Mouse (Mus musculus) intestine, embryonic 15.5 days (tissue): ENCODE measurements around the gene Sh3bgrl2. TPM values are rescaled to one million over a fixed set of nuclear protein-coding genes. Genes with fewer than 3 reads are reported as not detected.
A peak's percentile ranks its signal among the peaks of the same experiment; 100 is the strongest.

Experiments used
- ATAC-seq: fragments of 200-750 bp; cut with Nextera tagmentation; 2 replicates; pipeline ENCODE4 v1.8.0; 2017; ENCODE audit warnings: moderate TSS enrichment, moderate library complexity
- H3K27ac ChIP-seq: fragments of 300-500 bp; sonication (generic); 2 replicates; pipeline ENCODE4 v1.5.1; 2015; ENCODE audit warnings: mild to moderate bottlenecking, inconsistent platforms
- H3K27me3 ChIP-seq: fragments of 300-500 bp; sonication (generic); replicated peaks from 2 replicates; pipeline ENCODE4 v1.6.1; 2015; ENCODE audit warnings: inconsistent platforms
- H3K36me3 ChIP-seq: fragments of 300-500 bp; sonication (generic); 2 replicates; pipeline ENCODE4 v1.6.1; 2015; ENCODE audit warnings: inconsistent platforms
- H3K4me1 ChIP-seq: fragments of 300-500 bp; sonication (generic); replicated peaks from 2 replicates; pipeline ENCODE4 v1.6.1; 2015; ENCODE audit warnings: inconsistent platforms
- H3K4me2 ChIP-seq: fragments of 300-500 bp; sonication (generic); replicated peaks from 2 replicates; pipeline ENCODE4 v1.6.1; 2015; ENCODE audit warnings: mild to moderate bottlenecking, inconsistent platforms
- H3K4me3 ChIP-seq: fragments of 300-500 bp; sonication (generic); replicated peaks from 2 replicates; pipeline ENCODE4 v1.5.1; 2015; ENCODE audit warnings: inconsistent platforms
- H3K9ac ChIP-seq: fragments of 300-500 bp; sonication (generic); 2 replicates; pipeline ENCODE4 v1.6.1; 2015; ENCODE audit warnings: inconsistent platforms
- H3K9me3 ChIP-seq: fragments of 300-500 bp; sonication (generic); 2 replicates; pipeline ENCODE4 v1.6.1; 2016; ENCODE audit warnings: inconsistent platforms
- WGBS: fragments of 180-500 bp; shearing (Covaris S2); methylation state at CpG from one replicate; pipeline ENCODE4 v1.1.7; 2015; 5-methylcytosine and 5-hydroxymethylcytosine counted together
- polyA plus RNA-seq: library from polyadenylated mRNA; unstranded; fragments of >200 nt; fragmentation: Nextera tagmentation; extraction: Ambion mirVana; gene quantifications from 2 replicates; pipeline ENCODE4 v1.2.1, GENCODE M21; 2015

The Sh3bgrl2 gene
- polyA plus RNA-seq, 1 experiment from 2014 or later = 20.8 TPM

DNA sequence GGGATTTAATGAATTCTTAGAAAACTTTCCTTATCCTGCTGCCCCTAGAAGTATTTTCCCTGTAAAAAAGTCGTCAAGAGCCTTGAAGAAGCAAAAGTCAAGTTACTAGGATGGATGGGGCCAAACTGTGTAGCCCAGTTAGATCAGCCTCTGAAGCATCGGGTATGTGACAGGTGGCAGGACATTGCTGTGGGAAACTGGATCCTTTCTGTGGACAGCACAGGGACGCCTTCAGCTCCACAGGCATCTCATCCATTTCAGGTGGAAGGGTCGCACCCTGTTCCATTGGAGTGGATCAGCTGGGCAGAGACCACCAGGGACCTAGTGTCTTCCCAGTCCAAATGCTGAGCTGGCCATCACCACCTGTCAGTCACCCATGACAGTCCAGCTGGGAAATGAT lies 30.9 kb downstream of the Sh3bgrl2 start:
- ATAC-seq = no peak
- Histone ChIP-seq H3K4me2 (no peak overlapping the region), H3K27ac (no peak overlapping the region), H3K27me3 (no peaks in the 10 kb centered on the region), H3K9ac (no peak overlapping the region), H3K36me3 (no peaks in the 10 kb centered on the region), H3K9me3 (no peaks in the 10 kb centered on the region), H3K4me3 (no peak overlapping the region), H3K4me1 (no peaks in the 10 kb centered on the region)
- 82% methylated on average over 4 of the region's 4 CpGs for WGBS

DNA sequence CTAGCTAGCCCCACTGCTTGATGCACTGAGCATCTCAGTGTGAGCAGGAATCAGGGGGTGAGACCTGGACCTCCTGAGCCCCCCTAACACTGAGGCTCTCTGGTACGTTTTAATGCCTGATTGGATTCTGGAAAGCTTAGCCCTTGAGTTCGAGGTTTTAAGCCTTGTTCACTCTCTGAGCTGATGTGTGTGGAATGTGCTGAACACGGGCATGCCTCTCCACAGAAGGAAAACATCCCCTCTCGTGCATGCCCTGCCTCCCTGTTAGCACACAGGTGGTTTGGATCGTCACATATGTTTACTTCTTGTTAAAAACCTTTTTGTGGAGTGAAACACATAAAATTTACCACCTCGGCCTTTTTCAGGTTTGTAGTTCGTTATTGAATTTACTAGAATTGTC lies 34.6 kb downstream of the Sh3bgrl2 start:
- Histone ChIP-seq H3K27me3 (no peaks in the 10 kb centered on the region), H3K4me3 (no peak overlapping the region), H3K9ac (no peak overlapping the region), H3K27ac (no peak overlapping the region), H3K9me3 (no peaks in the 10 kb centered on the region), H3K4me1 (no peaks in the 10 kb centered on the region), H3K4me2 (no peak overlapping the region), H3K36me3 (no peaks in the 10 kb centered on the region)
- ATAC-seq = no peak
- WGBS = 50% methylated on average over 7 of the region's 7 CpGs

DNA sequence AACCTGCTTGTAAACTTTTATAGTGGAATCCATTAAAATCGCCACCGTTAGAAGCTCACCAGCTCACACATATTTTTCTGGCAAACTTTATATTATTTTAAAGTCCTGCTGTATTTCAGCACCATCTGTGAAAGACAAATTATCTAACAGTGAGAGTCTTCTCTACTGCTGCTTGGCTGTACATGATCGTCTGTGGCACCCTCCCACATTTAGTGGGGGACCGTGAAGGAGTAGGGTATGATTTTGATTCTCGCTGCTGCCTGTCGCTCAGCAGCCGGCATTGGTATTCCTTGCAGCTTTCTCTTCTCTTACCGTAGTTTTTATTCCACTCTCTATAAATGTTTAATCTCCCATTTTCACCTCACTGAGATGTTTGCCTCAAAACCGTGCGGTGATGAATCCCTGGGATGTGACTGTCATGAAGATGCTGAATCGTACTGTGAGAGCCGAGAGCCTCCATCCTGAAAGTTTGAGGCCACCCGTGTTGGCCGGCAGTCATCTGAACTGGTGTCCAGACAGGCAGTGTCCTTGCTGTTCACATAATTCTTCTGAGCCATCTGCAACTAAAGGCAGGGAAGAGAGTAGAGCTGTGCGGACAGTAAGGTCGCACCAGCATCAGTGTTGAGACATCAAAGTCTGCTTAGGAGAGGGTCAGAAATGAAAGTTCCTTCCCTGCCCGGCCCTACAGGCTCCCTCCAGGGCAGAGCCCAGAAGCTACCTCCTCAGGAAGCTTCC lies 38.4 kb downstream of the Sh3bgrl2 start:
- no peaks in the 10 kb centered on the region for H3K36me3 ChIP-seq
- no peaks in the 10 kb centered on the region for H3K27me3 ChIP-seq
- no peaks in the 10 kb centered on the region for H3K9me3 ChIP-seq
- no peak for ATAC-seq
- H3K4me1 ChIP-seq = peaks cover 5% of the 10 kb centered on the region; the same call in 1 of the 2 replicates
- H3K4me3 ChIP-seq = no peak overlapping the region
- no peak overlapping the region for H3K4me2 ChIP-seq
- no peak overlapping the region for H3K27ac ChIP-seq
- H3K9ac ChIP-seq = no peak overlapping the region
- 82% methylated on average over 17 of the region's 17 CpGs for WGBS

DNA sequence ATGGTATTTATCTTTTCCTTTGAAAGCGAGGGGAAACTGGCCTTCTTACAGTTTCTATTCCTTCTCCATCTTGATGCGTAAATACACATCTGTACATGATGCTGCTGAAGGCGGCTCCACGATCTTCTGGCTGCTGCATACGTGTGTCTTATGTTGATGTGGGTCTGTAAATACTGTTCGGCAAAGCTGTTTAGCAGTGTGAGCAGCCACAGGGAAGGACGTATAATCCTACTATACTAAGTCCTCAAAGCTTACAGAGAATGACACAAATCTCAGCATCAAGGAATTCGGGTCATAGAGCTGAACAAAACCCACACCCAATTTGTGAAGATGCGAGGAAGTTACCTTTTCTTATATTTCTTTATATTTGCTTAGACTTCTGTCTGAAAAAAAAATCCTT lies 39.0 kb downstream of the Sh3bgrl2 start:
- no peaks in the 10 kb centered on the region for H3K36me3 ChIP-seq
- no peak overlapping the region for H3K4me3 ChIP-seq
- H3K4me1 ChIP-seq = peaks cover 5% of the 10 kb centered on the region; the same call in 1 of the 2 replicates
- ATAC-seq = no peak
- H3K9ac ChIP-seq = no peak overlapping the region
- no peaks in the 10 kb centered on the region for H3K27me3 ChIP-seq
- H3K9me3 ChIP-seq = no peaks in the 10 kb centered on the region
- WGBS = 86% methylated on average over 9 of the region's 9 CpGs
- H3K27ac ChIP-seq = no peak overlapping the region
- no peak overlapping the region for H3K4me2 ChIP-seq

DNA sequence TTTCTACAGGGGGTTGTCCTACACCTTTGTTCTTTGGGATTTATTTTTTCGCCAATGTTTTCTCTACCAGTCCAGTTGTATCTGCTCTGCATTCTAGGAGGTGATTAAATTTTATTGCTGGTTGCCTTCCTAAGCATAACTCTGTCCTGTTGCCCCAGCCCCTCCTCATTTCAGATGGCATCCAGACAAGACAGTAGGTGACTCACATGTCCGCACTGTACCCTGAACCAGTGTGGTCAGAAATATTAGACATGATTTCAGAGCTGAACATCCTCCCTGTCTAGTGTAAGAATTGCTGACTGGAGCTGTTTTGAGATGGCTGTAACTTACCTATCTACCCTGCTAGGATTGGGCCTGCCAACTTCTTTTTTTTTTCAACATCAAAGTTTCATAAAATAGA lies 40.9 kb downstream of the Sh3bgrl2 start:
- WGBS = 76% methylated on average over 2 of the region's 2 CpGs
- Histone ChIP-seq H3K4me1 (peaks cover 5% of the 10 kb centered on the region; the same call in 1 of the 2 replicates), H3K27me3 (no peaks in the 10 kb centered on the region), H3K4me3 (no peak overlapping the region), H3K27ac (no peak overlapping the region), H3K9me3 (no peaks in the 10 kb centered on the region), H3K9ac (no peak overlapping the region), H3K36me3 (no peaks in the 10 kb centered on the region), H3K4me2 (no peak overlapping the region)
- no peak for ATAC-seq

DNA sequence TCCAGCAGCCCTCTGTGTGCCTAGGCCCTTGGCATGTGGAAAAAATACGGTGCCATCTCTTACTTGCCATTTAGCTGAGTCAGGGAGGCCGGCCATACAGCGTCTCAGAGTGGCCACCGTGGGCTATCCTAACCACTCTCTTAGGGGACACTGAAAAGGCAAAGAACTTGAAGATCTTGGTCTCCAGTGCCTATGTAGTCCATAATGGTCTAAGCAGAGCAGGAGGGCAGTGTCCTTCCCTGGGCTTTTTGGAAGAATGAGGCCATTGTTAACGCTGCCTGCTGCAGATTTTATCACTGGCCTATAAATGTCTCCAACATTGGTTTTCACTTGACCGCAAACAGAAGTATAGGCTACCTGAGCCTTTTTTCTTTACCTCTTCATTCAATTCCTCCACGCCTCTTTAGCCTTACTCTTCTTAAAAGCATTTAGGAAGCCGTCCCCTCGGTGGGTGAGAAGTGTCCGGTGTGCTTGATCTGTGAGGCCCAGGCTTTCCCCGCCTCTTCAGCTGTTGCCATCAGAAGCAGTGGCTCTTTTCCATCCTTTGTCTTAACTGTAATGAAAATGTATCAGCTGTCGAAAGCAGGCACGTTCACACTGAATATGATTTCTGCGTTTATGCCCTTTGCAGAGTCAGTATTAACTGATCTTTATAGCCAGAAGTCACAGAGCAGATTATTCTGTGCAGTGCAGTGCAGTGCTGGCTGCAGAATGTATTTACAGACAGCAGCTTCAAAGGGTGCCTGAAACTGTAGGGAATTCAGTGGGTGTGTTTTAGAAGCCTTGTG lies 41.7 kb downstream of the Sh3bgrl2 start:
- no peak overlapping the region for H3K9ac ChIP-seq
- H3K36me3 ChIP-seq = no peaks in the 10 kb centered on the region
- no peak overlapping the region for H3K4me2 ChIP-seq
- no peaks in the 10 kb centered on the region for H3K27me3 ChIP-seq
- WGBS = 52% methylated on average over 14 of the region's 14 CpGs
- H3K9me3 ChIP-seq = no peaks in the 10 kb centered on the region
- H3K4me3 ChIP-seq = no peak overlapping the region
- no peak overlapping the region for H3K27ac ChIP-seq
- ATAC-seq = 0 out of 2 replicates have a peak, but pooled peaks have one; percentile 41
- peaks cover 5% of the 10 kb centered on the region; the same call in 1 of the 2 replicates for H3K4me1 ChIP-seq

DNA sequence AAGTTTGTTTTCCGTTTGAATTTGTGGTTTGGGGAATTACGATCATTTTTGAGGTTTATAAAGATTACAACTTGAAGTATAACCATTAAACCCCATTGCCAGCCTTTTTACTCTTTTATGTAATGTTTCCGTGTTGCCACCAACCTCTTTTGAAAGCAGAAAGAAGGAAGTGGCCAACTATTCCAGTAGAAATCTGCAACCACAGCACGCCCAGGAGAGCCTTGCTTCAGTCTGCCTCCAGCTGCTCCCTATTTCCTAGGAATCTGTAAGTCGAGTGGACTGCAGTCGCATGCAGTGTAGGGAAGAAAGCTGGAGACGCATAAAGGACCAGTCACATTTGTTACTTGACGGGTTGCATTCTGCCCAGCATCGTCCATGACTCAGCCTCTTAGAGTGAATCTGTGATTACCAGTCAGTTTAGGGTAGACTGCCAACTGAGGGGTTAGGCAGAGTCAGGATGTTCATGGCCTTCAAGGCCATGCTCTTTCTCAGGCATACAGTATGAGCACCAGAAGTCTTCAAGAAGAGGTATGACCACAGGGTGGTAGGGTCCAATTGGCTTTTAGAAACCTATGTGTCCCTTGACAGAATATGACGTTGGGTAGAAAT lies 43.8 kb downstream of the Sh3bgrl2 start:
- WGBS = 86% methylated on average over 10 of the region's 10 CpGs
- no peak for ATAC-seq
- H3K4me2 ChIP-seq = no peak overlapping the region
- H3K27ac ChIP-seq = no peak overlapping the region
- peaks cover 5% of the 10 kb centered on the region; the same call in 1 of the 2 replicates for H3K4me1 ChIP-seq
- H3K9me3 ChIP-seq = no peaks in the 10 kb centered on the region
- no peak overlapping the region for H3K4me3 ChIP-seq
- H3K9ac ChIP-seq = no peak overlapping the region
- H3K27me3 ChIP-seq = no peaks in the 10 kb centered on the region
- H3K36me3 ChIP-seq = no peaks in the 10 kb centered on the region

DNA sequence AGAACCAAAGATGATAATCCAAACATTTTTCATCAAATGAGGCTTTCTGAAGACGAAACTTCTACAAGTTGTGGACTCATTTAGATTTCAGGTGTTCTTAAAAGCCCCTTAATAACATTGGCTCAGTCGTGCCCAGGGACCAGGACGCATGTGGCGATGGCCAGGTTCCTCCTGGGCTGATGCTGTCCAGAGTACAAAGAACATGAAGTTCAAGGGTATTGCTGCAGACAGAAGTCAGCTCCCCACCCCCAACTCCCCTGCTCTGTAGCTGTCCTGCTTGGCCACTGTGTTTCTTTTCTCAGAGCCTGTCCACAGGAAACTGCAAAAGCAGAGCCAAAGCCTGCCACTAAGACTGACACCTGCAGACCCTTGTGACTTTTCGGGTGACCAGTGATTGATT lies 45.7 kb downstream of the Sh3bgrl2 start:
- Histone ChIP-seq H3K27ac (no peak overlapping the region), H3K9me3 (no peaks in the 10 kb centered on the region), H3K27me3 (no peaks in the 10 kb centered on the region), H3K4me2 (no peak overlapping the region), H3K4me3 (no peak overlapping the region), H3K4me1 (peaks cover 5% of the 10 kb centered on the region; the same call in 1 of the 2 replicates), H3K9ac (no peak overlapping the region), H3K36me3 (no peaks in the 10 kb centered on the region)
- no peak for ATAC-seq
- 90% methylated on average over 5 of the region's 5 CpGs for WGBS

DNA sequence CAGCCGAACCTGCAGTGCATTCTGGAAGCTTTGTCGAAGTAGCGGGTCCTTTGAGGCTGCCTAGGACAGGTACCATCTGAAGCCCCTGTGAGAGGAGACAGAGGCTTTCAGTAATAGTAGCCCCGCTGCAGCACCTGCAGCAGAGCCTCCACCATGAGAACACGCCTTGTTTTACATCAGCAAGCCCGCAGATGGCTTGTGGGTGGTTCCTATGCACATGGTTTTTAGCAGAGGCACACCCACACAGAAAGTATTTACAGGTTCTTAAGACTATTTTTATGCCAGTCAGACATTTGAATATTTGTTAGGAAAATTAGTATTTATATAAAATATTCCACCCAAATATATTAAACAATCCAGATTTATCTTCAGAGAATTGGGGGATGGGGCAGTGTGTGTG lies 48.0 kb downstream of the Sh3bgrl2 start:
- H3K27ac ChIP-seq = no peak overlapping the region
- no peak overlapping the region for H3K4me3 ChIP-seq
- H3K9ac ChIP-seq = no peak overlapping the region
- no peaks in the 10 kb centered on the region for H3K27me3 ChIP-seq
- no peak overlapping the region for H3K4me2 ChIP-seq
- no peaks in the 10 kb centered on the region for H3K36me3 ChIP-seq
- no peaks in the 10 kb centered on the region for H3K9me3 ChIP-seq
- H3K4me1 ChIP-seq = no peaks in the 10 kb centered on the region
- ATAC-seq = no peak
- WGBS = 91% methylated on average over 6 of the region's 6 CpGs

DNA sequence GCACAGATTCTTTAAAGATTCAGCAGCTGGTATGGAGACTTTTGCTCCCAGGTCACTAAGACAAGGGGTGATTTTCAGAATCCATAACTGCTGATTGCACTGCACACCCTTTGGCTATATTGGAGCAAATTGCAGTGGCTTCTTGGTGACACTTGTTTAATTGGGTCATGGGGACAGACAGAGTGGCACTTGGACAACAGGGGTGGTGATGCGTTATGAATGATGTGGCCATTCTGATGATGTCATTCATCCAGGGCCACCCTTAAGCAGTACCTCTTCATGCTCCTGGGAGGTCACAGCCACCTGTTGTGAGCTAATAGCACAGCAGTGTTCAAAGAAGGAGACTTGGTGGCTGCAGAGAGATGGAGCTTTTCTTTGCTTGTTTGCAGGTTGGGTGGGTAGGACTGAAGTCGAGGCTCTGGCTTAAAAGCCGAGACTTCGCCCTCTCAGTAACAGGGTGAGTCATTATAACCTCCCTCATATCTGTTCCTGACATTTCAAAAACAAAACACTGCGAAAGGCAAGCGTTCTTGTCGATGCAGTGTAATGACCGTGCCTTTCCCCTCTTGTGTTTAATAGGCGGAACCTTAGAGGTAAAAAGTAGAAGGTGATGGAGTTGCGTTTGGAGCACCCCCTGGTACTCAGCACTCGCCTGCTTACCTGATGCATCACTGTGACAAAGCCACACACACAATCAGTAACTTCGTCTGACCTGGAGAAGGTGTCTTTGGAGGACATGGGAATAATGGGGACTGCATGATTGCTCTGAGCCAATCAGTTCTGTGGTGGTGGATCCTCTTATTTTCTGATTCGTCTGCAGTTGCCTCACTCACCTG lies 48.7 kb downstream of the Sh3bgrl2 start:
- H3K27me3 ChIP-seq = no peaks in the 10 kb centered on the region
- no peaks in the 10 kb centered on the region for H3K36me3 ChIP-seq
- no peak overlapping the region for H3K9ac ChIP-seq
- H3K4me3 ChIP-seq = no peak overlapping the region
- no peak overlapping the region for H3K4me2 ChIP-seq
- no peaks in the 10 kb centered on the region for H3K9me3 ChIP-seq
- ATAC-seq = no peak
- no peaks in the 10 kb centered on the region for H3K4me1 ChIP-seq
- no peak overlapping the region for H3K27ac ChIP-seq
- WGBS = 87% methylated on average over 13 of the region's 13 CpGs

DNA sequence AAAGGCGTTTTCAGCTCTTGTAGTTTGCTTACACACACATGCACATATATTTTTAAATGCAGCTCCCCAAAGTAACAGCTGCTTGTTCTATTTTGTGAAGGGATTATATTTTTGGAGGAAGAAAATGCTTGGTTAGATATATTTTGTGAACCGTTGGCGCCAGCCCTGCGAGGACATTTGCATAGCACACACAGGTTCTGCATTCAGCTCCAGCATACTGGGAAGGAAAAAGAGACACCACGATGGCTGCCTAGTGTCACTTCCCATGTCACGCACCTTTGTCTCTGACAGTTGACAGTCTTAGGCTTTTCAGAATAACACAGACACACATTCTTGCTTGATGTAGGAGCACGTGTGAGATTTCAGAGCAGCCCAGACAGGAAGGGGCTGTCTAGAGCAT lies 49.9 kb downstream of the Sh3bgrl2 start:
- Histone ChIP-seq H3K9ac (no peak overlapping the region), H3K4me1 (no peaks in the 10 kb centered on the region), H3K27me3 (no peaks in the 10 kb centered on the region), H3K4me3 (no peak overlapping the region), H3K9me3 (no peaks in the 10 kb centered on the region), H3K27ac (no peak overlapping the region), H3K4me2 (no peak overlapping the region), H3K36me3 (no peaks in the 10 kb centered on the region)
- 82% methylated on average over 7 of the region's 7 CpGs for WGBS
- ATAC-seq = no peak

DNA sequence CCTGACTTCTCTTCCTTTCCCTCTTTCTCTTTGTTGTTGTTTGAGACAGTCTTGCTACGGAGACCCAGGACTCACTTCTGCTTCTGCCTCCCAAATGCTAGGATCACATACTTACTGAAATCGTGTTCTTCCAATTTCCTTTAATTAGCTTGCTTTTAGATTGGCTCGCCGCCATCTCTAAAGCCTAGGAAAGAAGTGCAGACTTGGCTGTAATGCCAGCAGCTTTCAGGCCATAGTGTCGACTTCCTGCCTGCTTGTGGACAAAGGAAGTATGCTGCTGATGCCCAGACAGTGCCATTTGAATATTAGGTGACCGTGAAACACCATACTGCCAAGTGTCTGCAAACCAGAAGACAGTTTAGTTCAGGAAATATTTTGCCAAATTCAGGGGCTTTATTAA lies 51.4 kb downstream of the Sh3bgrl2 start:
- Histone ChIP-seq H3K9me3 (no peaks in the 10 kb centered on the region), H3K27ac (no peak overlapping the region), H3K36me3 (no peaks in the 10 kb centered on the region), H3K27me3 (no peaks in the 10 kb centered on the region), H3K9ac (no peak overlapping the region), H3K4me2 (no peak overlapping the region), H3K4me3 (no peak overlapping the region), H3K4me1 (no peaks in the 10 kb centered on the region)
- no peak for ATAC-seq
- WGBS = 69% methylated on average over 6 of the region's 6 CpGs
